Mouse (Mus musculus) CH12.LX (cell line): ENCODE measurements around the gene Aebp2.

Source experiments
- CTCF ChIP-seq, 2 experiments: IDR thresholded peaks in 1 of 2; conservative IDR thresholded peaks in 1 of 2; 2 replicates each; pipeline ENCODE4 v1.5.1; 2011 to 2012; ENCODE audit warnings: low read depth in 2 of 2, low read length in 2 of 2, improper control_type of control experiment in 1 of 2, inconsistent platforms in 1 of 2, mild to moderate bottlenecking in 1 of 2, moderate library complexity in 1 of 2
- E2F4 ChIP-seq: IDR thresholded peaks from 2 replicates; pipeline ENCODE4 v1.6.1; 2011; ENCODE audit warnings: low read depth, low read length, improper control_type of control experiment; ENCODE audit not compliant: insufficient replicate concordance
- ELF1 ChIP-seq: IDR thresholded peaks from 2 replicates; pipeline ENCODE4 v1.6.1; 2014; ENCODE audit warnings: low read depth, mild to moderate bottlenecking, inconsistent platforms, low read length, improper control_type of control experiment
- EP300 ChIP-seq: IDR thresholded peaks from 2 replicates; pipeline ENCODE4 v1.6.1; 2011; ENCODE audit warnings: low read length, improper control_type of control experiment
- MYC ChIP-seq: IDR thresholded peaks from 2 replicates; pipeline ENCODE4 v1.6.1; 2011; ENCODE audit warnings: low read depth, mild to moderate bottlenecking, improper control_type of control experiment, low read length
- NRF1 ChIP-seq: IDR thresholded peaks from 2 replicates; pipeline ENCODE4 v1.6.1; 2014; ENCODE audit warnings: low read depth, mild to moderate bottlenecking, inconsistent platforms, low read length, improper control_type of control experiment, moderate library complexity
- POLR2A ChIP-seq: IDR thresholded peaks from 2 replicates; pipeline ENCODE4 v1.6.1; 2011; ENCODE audit warnings: low read depth, mild to moderate bottlenecking, improper control_type of control experiment, low read length
- RAD21 ChIP-seq: IDR thresholded peaks from 2 replicates; pipeline ENCODE4 v1.6.1; 2011; ENCODE audit warnings: low read depth, mild to moderate bottlenecking, low read length, improper control_type of control experiment, moderate library complexity
- ZC3H11A ChIP-seq: IDR thresholded peaks from 2 replicates; pipeline ENCODE4 v1.6.1; 2012; ENCODE audit warnings: low read depth, mild to moderate bottlenecking, inconsistent platforms, low read length, improper control_type of control experiment
- ZKSCAN1 ChIP-seq: IDR thresholded peaks from 2 replicates; pipeline ENCODE4 v1.6.1; 2012; ENCODE audit warnings: low read depth, inconsistent platforms, low read length, improper control_type of control experiment, borderline replicate concordance
- ZNF384 ChIP-seq: IDR thresholded peaks from 2 replicates; pipeline ENCODE4 v1.6.1; 2012; ENCODE audit warnings: low read depth, low read length, improper control_type of control experiment, inconsistent platforms

- TF ChIP-seq MYC (0 out of 2 replicates have a peak, but pooled peaks have one; percentile 23), ZKSCAN1 (no peak), ZC3H11A (no peak), POLR2A (peak; percentile 10; the same call in 1 of the 2 replicates), CTCF (conservative IDR thresholded peaks at IDR 0.05 in 1 of 2, IDR thresholded peaks at IDR 0.05 in 1 of 2; ENCODE audit: low read depth in 2 of 2, low read length in 2 of 2) (no peak), E2F4 (no peak), ZNF384 (no peak), RAD21 (no peak), NRF1 (no peak), EP300 (peak; percentile 67), ELF1 (no peak)
Observed at GRCm38 (mm10) chr6:140621622-140622021, 841 bp upstream of the Aebp2 start.
